Mouse (Mus musculus) limb, embryonic 11.5 days (tissue): Measurements from ENCODE around the gene Dynll1. TPM values are rescaled to one million over a fixed set of nuclear protein-coding genes. Genes with fewer than 3 reads are reported as not detected.
"Not testable (repeated sequence)": the region's sequence is repeated elsewhere in the genome, so short reads cannot be mapped to it uniquely, and the experiment has no call there.

Experiments
- ATAC-seq: fragments of 200-750 bp; cut with Nextera tagmentation; 2 replicates; pipeline ENCODE4 v1.8.0; 2017; ENCODE audit warnings: low read depth; ENCODE audit not compliant: insufficient number of reproducible peaks, low FRiP score, low TSS enrichment
- DNase-seq: peaks from one replicate; pipeline ENCODE4 v3.0.0-alpha.2; 2015; ENCODE audit warnings: low spot score
- H3K27ac ChIP-seq: fragments of 300-500 bp; sonication (generic); replicated peaks from 2 replicates; pipeline ENCODE4 v1.5.1; 2014; ENCODE audit warnings: low read depth, mild to moderate bottlenecking, low read length
- H3K27me3 ChIP-seq: fragments of 300-500 bp; sonication (generic); 2 replicates; pipeline ENCODE4 v1.6.1; 2014; ENCODE audit warnings: mild to moderate bottlenecking, low read length, mixed read lengths; ENCODE audit not compliant: control insufficient read depth, insufficient read depth
- H3K36me3 ChIP-seq: fragments of 300-500 bp; sonication (generic); 2 replicates; pipeline ENCODE4 v1.6.1; 2014; ENCODE audit warnings: mild to moderate bottlenecking, low read length, moderate library complexity, mixed read lengths; ENCODE audit not compliant: control insufficient read depth, insufficient read depth
- H3K4me1 ChIP-seq: fragments of 300-500 bp; sonication (generic); 2 replicates; pipeline ENCODE4 v1.6.1; 2014; ENCODE audit warnings: low read length, mixed read lengths; ENCODE audit not compliant: control insufficient read depth, insufficient read depth
- H3K4me2 ChIP-seq: fragments of 300-500 bp; sonication (generic); 2 replicates; pipeline ENCODE4 v1.6.1; 2014; ENCODE audit warnings: low read depth, mild to moderate bottlenecking, moderate library complexity; ENCODE audit not compliant: severe bottlenecking
- H3K4me3 ChIP-seq: fragments of 300-500 bp; sonication (generic); 2 replicates; pipeline ENCODE4 v1.5.1; 2014; ENCODE audit warnings: low read depth, low read length
- H3K9ac ChIP-seq: fragments of 300-500 bp; sonication (generic); 2 replicates; pipeline ENCODE4 v1.6.1; 2014; ENCODE audit warnings: mild to moderate bottlenecking, low read length
- H3K9me3 ChIP-seq: fragments of 300-500 bp; sonication (generic); 2 replicates; pipeline ENCODE4 v1.6.1; 2016; ENCODE audit warnings: low read length; ENCODE audit not compliant: control insufficient read depth
- WGBS: fragments of 180-500 bp; shearing (Covaris S2); extraction: QIAGEN DNeasy Blood & Tissue Kit; methylation state at CpG from one replicate; pipeline ENCODE4 v1.1.7; 2014; 5-methylcytosine and 5-hydroxymethylcytosine counted together
- polyA plus RNA-seq: library from polyadenylated mRNA; unstranded; fragments of >200 nt; fragmentation: Nextera tagmentation; extraction: Ambion mirVana; gene quantifications from 2 replicates; pipeline ENCODE4 v1.2.1, GENCODE M21; 2014

Gene Dynll1
- polyA plus RNA-seq, 1 experiment from 2014 or later = 2,035 TPM

GRCm38 (mm10) chr5:115316968-115317644 lies 16.3 kb upstream of the Dynll1 start:
- DNase-seq = peak; percentile 65

GRCm38 (mm10) chr5:115313668-115313943 lies 12.8 kb upstream of the Dynll1 start:
- no peaks in the 10 kb centered on the region for H3K36me3 ChIP-seq
- no peaks in the 10 kb centered on the region for H3K9me3 ChIP-seq
- H3K9ac ChIP-seq = no peak overlapping the region
- DNase-seq (no peak), ATAC-seq (no peak)
- WGBS = 24% methylated on average over 5 of the region's 5 CpGs
- no peak overlapping the region for H3K4me2 ChIP-seq
- no peak overlapping the region for H3K4me3 ChIP-seq
- peaks cover 25% of the 10 kb centered on the region for H3K4me1 ChIP-seq
- H3K27ac ChIP-seq = no peak overlapping the region
- H3K27me3 ChIP-seq = no peaks in the 10 kb centered on the region

More at GRCm38 (mm10) chr5:115316968-115317644, 16.3 kb upstream of the Dynll1 start:
- Histone ChIP-seq H3K9me3 (no peaks in the 10 kb centered on the region), H3K4me2 (peak overlapping the region; percentile 25; the same call in 1 of the 2 replicates), H3K9ac (peak overlapping the region; percentile 57), H3K4me1 (peaks cover 34% of the 10 kb centered on the region), H3K27ac (peak overlapping the region; percentile 94), H3K4me3 (no peak overlapping the region), H3K27me3 (no peaks in the 10 kb centered on the region), H3K36me3 (no peaks in the 10 kb centered on the region)
- peak; percentile 63; the same call in 1 of the 2 replicates for ATAC-seq
- 4% methylated on average over 14 of the region's 14 CpGs for WGBS

GRCm38 (mm10) chr5:115312816-115313667 lies 12.2 kb upstream of the Dynll1 start:
- peaks cover 19% of the 10 kb centered on the region for H3K4me1 ChIP-seq
- H3K9ac ChIP-seq = no peak overlapping the region
- no peak overlapping the region for H3K27ac ChIP-seq
- ATAC-seq (no peak), DNase-seq (no peak)
- no peak overlapping the region for H3K4me3 ChIP-seq
- no peak overlapping the region for H3K4me2 ChIP-seq
- no peaks in the 10 kb centered on the region for H3K27me3 ChIP-seq
- H3K36me3 ChIP-seq = no peaks in the 10 kb centered on the region
- H3K9me3 ChIP-seq = no peaks in the 10 kb centered on the region
- 67% methylated on average over 10 of the region's 10 CpGs for WGBS

GRCm38 (mm10) chr5:115312354-115312753 lies 11.6 kb upstream of the Dynll1 start:
- H3K36me3 ChIP-seq = no peaks in the 10 kb centered on the region
- H3K4me1 ChIP-seq = peaks cover 12% of the 10 kb centered on the region
- H3K27me3 ChIP-seq = no peaks in the 10 kb centered on the region
- no peak for ATAC-seq
- no peak overlapping the region for H3K4me2 ChIP-seq
- no peak for DNase-seq
- no peak overlapping the region for H3K9ac ChIP-seq
- no peak overlapping the region for H3K27ac ChIP-seq
- no peak overlapping the region for H3K4me3 ChIP-seq
- 83% methylated on average over 4 of the region's 4 CpGs for WGBS
- H3K9me3 ChIP-seq = no peaks in the 10 kb centered on the region

- H3K27me3 ChIP-seq, ATAC-seq, H3K9ac ChIP-seq, H3K4me3 ChIP-seq, H3K27ac ChIP-seq, H3K4me1 ChIP-seq, DNase-seq, H3K36me3 ChIP-seq, H3K9me3 ChIP-seq, H3K4me2 ChIP-seq: not testable (repeated sequence)
- 82% methylated on average over 3 of the region's 7 CpGs for WGBS
Measured at GRCm38 (mm10) chr5:115302190-115302589, 1.4 kb upstream of the Dynll1 start.

GRCm38 (mm10) chr5:115301615-115302014 lies 816 bp upstream of the Dynll1 start:
- no peak for ATAC-seq
- Histone ChIP-seq H3K27ac (peak overlapping the region; percentile 64), H3K9ac (peak overlapping the region; percentile 54; the same call in 1 of the 2 replicates), H3K4me1 (0 out of 2 replicates have a peak, but pooled peaks cover 7% of the 10 kb centered on the region), H3K27me3 (no peaks in the 10 kb centered on the region), H3K4me3 (peak overlapping the region; percentile 95), H3K9me3 (no peaks in the 10 kb centered on the region), H3K4me2 (peak overlapping the region; percentile 62), H3K36me3 (peaks cover 5% of the 10 kb centered on the region; the same call in 1 of the 2 replicates)
- no peak for DNase-seq
- 25% methylated on average over 13 of the region's 13 CpGs for WGBS

- H3K9ac ChIP-seq = peak overlapping the region; percentile 89
- peaks cover 12% of the 10 kb centered on the region; the same call in 1 of the 2 replicates for H3K36me3 ChIP-seq
- no peak for ATAC-seq
- peak overlapping the region; percentile 74 for H3K27ac ChIP-seq
- peak; percentile 74 for DNase-seq
- H3K27me3 ChIP-seq = no peaks in the 10 kb centered on the region
- under 1% methylated on average over 46 of the region's 46 CpGs for WGBS
- peak overlapping the region; percentile 95 for H3K4me3 ChIP-seq
- H3K4me1 ChIP-seq = 0 out of 2 replicates have a peak, but pooled peaks cover 7% of the 10 kb centered on the region
- H3K4me2 ChIP-seq = peak overlapping the region; percentile 62
- no peaks in the 10 kb centered on the region for H3K9me3 ChIP-seq
Measured at GRCm38 (mm10) chr5:115300035-115300744, 609 bp downstream of the Dynll1 start.

- DNase-seq (no peak), ATAC-seq (no peak)
- H3K9ac ChIP-seq = no peak overlapping the region
- H3K27ac ChIP-seq = no peak overlapping the region
- 0 out of 2 replicates have a peak, but pooled peaks cover 7% of the 10 kb centered on the region for H3K4me1 ChIP-seq
- H3K4me2 ChIP-seq = no peak overlapping the region
- H3K27me3 ChIP-seq = no peaks in the 10 kb centered on the region
- no peaks in the 10 kb centered on the region for H3K9me3 ChIP-seq
- H3K36me3 ChIP-seq = peaks cover 14% of the 10 kb centered on the region; the same call in 1 of the 2 replicates
- no peak overlapping the region for H3K4me3 ChIP-seq
- WGBS = 86% methylated on average over 10 of the region's 10 CpGs
Measured at GRCm38 (mm10) chr5:115296347-115296746, 4.5 kb downstream of the Dynll1 start.
